Mouse (Mus musculus) limb, embryonic 14.5 days (tissue): ENCODE results near the gene Trio. TPM values are rescaled to one million over a fixed set of nuclear protein-coding genes. Genes with fewer than 3 reads are reported as not detected.

Source experiments
- ATAC-seq: fragments of 200-750 bp; cut with Nextera tagmentation; 2 replicates; pipeline ENCODE4 v1.8.0; 2017; ENCODE audit warnings: low read depth, moderate number of reproducible peaks, moderate TSS enrichment; ENCODE audit not compliant: low FRiP score
- DNase-seq: peaks from one replicate; pipeline ENCODE4 v3.0.0-alpha.2; 2015; ENCODE audit warnings: low spot score
- H3K27ac ChIP-seq: fragments of 300-500 bp; sonication (generic); replicated peaks from 2 replicates; pipeline ENCODE4 v1.5.1; 2014; ENCODE audit warnings: low read depth, mild to moderate bottlenecking, low read length, moderate library complexity, mixed read lengths
- H3K27me3 ChIP-seq: fragments of 300-500 bp; sonication (generic); 2 replicates; pipeline ENCODE4 v1.6.1; 2014; ENCODE audit warnings: low read length, mixed read lengths; ENCODE audit not compliant: control insufficient read depth, insufficient read depth
- H3K36me3 ChIP-seq: fragments of 300-500 bp; sonication (generic); 2 replicates; pipeline ENCODE4 v1.6.1; 2014; ENCODE audit warnings: mild to moderate bottlenecking, low read length, moderate library complexity, mixed read lengths; ENCODE audit not compliant: control insufficient read depth, insufficient read depth
- H3K4me1 ChIP-seq: fragments of 300-500 bp; sonication (generic); 2 replicates; pipeline ENCODE4 v1.6.1; 2014; ENCODE audit warnings: antibody characterized with exemption, low read length, mixed read lengths; ENCODE audit not compliant: control insufficient read depth, insufficient read depth
- H3K4me2 ChIP-seq: fragments of 300-500 bp; sonication (generic); replicated peaks from 2 replicates; pipeline ENCODE4 v1.6.1; 2014; ENCODE audit warnings: low read depth, mild to moderate bottlenecking, low read length, moderate library complexity; ENCODE audit not compliant: severe bottlenecking
- H3K4me3 ChIP-seq: fragments of 300-500 bp; sonication (generic); replicated peaks from 2 replicates; pipeline ENCODE4 v1.5.1; 2014; ENCODE audit warnings: low read length
- H3K9ac ChIP-seq: fragments of 300-500 bp; sonication (generic); 2 replicates; pipeline ENCODE4 v1.6.1; 2014; ENCODE audit warnings: mild to moderate bottlenecking, low read depth, low read length, moderate library complexity; ENCODE audit not compliant: severe bottlenecking
- H3K9me3 ChIP-seq: fragments of 300-500 bp; sonication (generic); 2 replicates; pipeline ENCODE4 v1.6.1; 2016; ENCODE audit warnings: low read length; ENCODE audit not compliant: control insufficient read depth
- POLR2A ChIP-seq: fragments of 200-500 bp; IDR thresholded peaks from 2 replicates; pipeline ENCODE4 v1.8.0; 2012; ENCODE audit warnings: inconsistent platforms, mild to moderate bottlenecking, moderate library complexity, borderline replicate concordance; ENCODE audit not compliant: insufficient read depth, insufficient read length; ENCODE audit errors: extremely low read depth
- WGBS: fragments of 180-500 bp; shearing (Covaris S2); extraction: QIAGEN DNeasy Blood & Tissue Kit; methylation state at CpG from one replicate; pipeline ENCODE4 v1.1.7; 2014; 5-methylcytosine and 5-hydroxymethylcytosine counted together
- polyA plus RNA-seq, 2 experiments: library from polyadenylated mRNA; depleted of rRNA in 1 of 2; stranded (reverse) in 1 of 2; unstranded in 1 of 2; fragments of >200 nt; fragmentation: Nextera tagmentation in 1 of 2; extraction: Ambion mirVana in 1 of 2; gene quantifications; 2 replicates each; pipeline versions ENCODE4 v1.2.1 to v1.2.3; 2012 to 2014

Trio gene
- polyA plus RNA-seq, 2 experiments = 78.7 to 230 TPM

- Histone ChIP-seq H3K9ac (no peak overlapping the region), H3K4me2 (no peak overlapping the region), H3K27me3 (no peaks in the 10 kb centered on the region), H3K9me3 (no peaks in the 10 kb centered on the region), H3K36me3 (peaks cover 82% of the 10 kb centered on the region), H3K27ac (no peak overlapping the region), H3K4me3 (no peak overlapping the region), H3K4me1 (no peaks in the 10 kb centered on the region)
- ATAC-seq (no peak), DNase-seq (no peak)
- 91% methylated on average over 12 of the region's 12 CpGs for WGBS
- TF ChIP-seq POLR2A = no peak
Observed at GRCm38 (mm10) chr15:27825390-27825789, 200.3 kb downstream of the Trio start.

DNA sequence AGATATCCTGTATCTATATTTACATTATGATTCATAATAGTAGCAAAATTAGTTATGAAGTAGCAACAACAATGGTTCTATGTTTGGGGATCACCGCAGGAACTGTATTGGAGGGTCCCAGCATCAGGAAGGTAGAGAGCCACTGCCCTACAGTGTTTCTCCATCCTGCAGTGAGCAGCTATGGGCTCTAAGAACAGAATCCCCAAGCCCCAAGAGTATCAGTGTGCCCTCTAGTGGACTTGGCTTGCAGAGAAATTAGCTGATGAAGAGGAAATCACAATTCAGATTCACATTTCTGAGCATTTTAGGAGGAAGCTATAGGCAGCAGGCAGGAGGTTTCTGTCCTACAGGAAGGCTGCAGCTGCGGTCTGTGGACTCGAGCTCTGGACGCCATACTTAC, 202.1 kb downstream of the Trio start:
- H3K36me3 ChIP-seq = peaks cover 78% of the 10 kb centered on the region
- DNase-seq = peak; percentile 62
- H3K27ac ChIP-seq = no peak overlapping the region

GRCm38 (mm10) chr15:27822461-27822860, 203.2 kb downstream of the Trio start:
- peaks cover 76% of the 10 kb centered on the region for H3K36me3 ChIP-seq
- H3K27me3 ChIP-seq = no peaks in the 10 kb centered on the region
- no peak overlapping the region for H3K4me3 ChIP-seq
- no peak overlapping the region for H3K9ac ChIP-seq
- no peaks in the 10 kb centered on the region for H3K4me1 ChIP-seq
- 96% methylated on average over 4 of the region's 4 CpGs for WGBS
- no peak for DNase-seq
- TF ChIP-seq POLR2A = no peak
- H3K27ac ChIP-seq = no peak overlapping the region
- no peak for ATAC-seq
- H3K9me3 ChIP-seq = no peaks in the 10 kb centered on the region
- no peak overlapping the region for H3K4me2 ChIP-seq

More for the DNA sequence above, 202.1 kb downstream of the Trio start:
- H3K9ac ChIP-seq = no peak overlapping the region
- H3K4me1 ChIP-seq = no peaks in the 10 kb centered on the region
- H3K4me3 ChIP-seq = no peak overlapping the region
- no peak for TF ChIP-seq POLR2A
- no peak overlapping the region for H3K4me2 ChIP-seq
- no peaks in the 10 kb centered on the region for H3K9me3 ChIP-seq
- 92% methylated on average over 4 of the region's 4 CpGs for WGBS
- no peaks in the 10 kb centered on the region for H3K27me3 ChIP-seq
- no peak for ATAC-seq

DNA sequence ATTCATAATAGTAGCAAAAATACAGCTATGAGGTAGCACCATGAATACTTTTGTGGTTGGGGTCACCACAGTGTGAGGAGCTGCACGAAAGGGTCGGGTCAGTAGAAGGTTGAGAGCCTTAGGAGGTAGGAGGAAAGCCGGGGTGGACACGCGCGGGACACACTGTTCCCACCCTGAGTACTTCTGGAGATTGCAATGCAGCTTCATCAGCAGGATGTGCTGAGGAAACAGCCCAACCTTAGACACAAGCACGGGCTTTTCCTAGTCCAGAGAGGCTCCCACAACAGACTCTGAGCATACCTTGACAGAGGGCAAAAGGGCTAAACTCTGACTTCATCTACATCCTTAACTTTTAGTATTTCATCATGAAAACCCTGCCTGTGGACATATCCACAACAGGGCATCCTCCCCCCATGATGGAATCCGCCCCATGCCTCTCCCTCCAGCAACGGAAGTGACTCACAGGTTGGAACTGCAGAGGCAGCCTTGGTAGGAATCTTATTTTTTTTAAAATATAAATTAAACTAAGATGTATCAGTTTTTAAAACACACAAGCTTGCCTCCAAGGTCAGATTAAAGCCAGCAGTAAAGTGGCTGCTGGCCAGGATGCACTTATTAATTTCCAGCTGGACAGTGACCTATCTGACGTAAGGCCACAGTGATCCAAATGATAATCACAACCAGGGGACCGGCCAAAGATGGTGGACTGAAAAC, 203.8 kb downstream of the Trio start:
- no peaks in the 10 kb centered on the region for H3K4me1 ChIP-seq
- ATAC-seq (no peak), DNase-seq (no peak)
- no peak overlapping the region for H3K4me2 ChIP-seq
- peaks cover 76% of the 10 kb centered on the region for H3K36me3 ChIP-seq
- H3K27me3 ChIP-seq = no peaks in the 10 kb centered on the region
- TF ChIP-seq POLR2A = no peak
- H3K9me3 ChIP-seq = no peaks in the 10 kb centered on the region
- 88% methylated on average over 11 of the region's 11 CpGs for whole genome bisulfite sequencing
- H3K4me3 ChIP-seq = no peak overlapping the region
- H3K27ac ChIP-seq = no peak overlapping the region
- H3K9ac ChIP-seq = no peak overlapping the region

DNA sequence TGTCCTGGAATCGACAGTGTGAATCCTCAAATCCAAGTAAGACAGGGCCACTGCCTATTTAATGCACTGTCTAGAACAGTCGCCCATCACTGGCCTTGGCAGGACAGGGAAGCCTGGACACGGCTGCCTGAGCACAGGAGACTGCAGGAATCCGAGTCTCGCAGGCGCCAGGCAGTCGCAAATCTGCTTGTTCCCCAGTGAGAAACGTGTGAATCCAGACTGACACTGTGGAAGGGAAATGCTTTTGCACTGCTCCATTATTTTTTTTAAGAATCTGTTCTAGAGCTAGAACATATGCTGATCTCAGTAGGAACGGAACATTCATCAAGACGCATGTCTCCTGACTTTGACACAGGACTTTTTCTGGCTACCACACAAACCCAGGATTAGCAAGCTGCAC, 208.6 kb downstream of the Trio start:
- DNase-seq (no peak), ATAC-seq (no peak)
- no peak overlapping the region for H3K4me2 ChIP-seq
- H3K9ac ChIP-seq = no peak overlapping the region
- no peak for TF ChIP-seq POLR2A
- H3K9me3 ChIP-seq = no peaks in the 10 kb centered on the region
- H3K27ac ChIP-seq = no peak overlapping the region
- WGBS = 72% methylated on average over 10 of the region's 10 CpGs
- H3K4me1 ChIP-seq = peaks cover 16% of the 10 kb centered on the region; the same call in 1 of the 2 replicates
- peaks cover 69% of the 10 kb centered on the region for H3K36me3 ChIP-seq
- H3K27me3 ChIP-seq = no peaks in the 10 kb centered on the region
- H3K4me3 ChIP-seq = no peak overlapping the region
